In the genomic region with DNA sequence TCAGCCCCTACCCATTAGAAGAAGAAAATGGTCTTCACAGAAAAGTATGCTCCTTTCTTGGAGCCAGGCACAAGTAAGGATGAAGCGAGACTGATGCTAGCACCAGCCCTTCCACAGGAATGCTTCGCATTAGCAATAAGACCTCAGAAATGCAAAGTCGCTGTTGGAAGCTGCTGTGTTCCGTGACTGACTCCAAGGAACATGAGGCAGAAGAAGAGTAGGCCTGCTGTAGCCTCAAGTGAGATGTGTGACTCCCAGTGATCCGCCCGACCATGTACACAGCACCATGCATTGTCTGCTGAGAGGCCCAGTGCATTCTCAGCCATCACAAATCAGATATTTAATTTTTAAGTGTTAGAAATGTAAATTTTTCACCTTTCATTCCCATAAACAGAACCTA, we compare ENCODE assay signal across 25 mouse cellular contexts.
"Had no signal": no experiment of that assay in that cellular context is flagged by ENCODE, and none has a peak within 500 bp of the region (broad histone marks: within the 10 kb centered on the region; RNA-seq: fewer than 3 reads in every experiment).

No protein-coding gene starts in this region.

- DNase-seq: gastrocnemius, adult 2 months; gastrocnemius, postnatal 10 days; gastrocnemius, postnatal 25 days; heart, adult 2 months; heart, postnatal 10 days; heart, postnatal 4 days; kidney, adult 18-20 months; kidney, adult 8-10 months; kidney, postnatal 10 days; kidney, postnatal 25 days; kidney, postnatal 4 days; liver; liver, embryonic 13.5 days had no signal

- H3K27ac ChIP-seq: gastrocnemius, adult 2 months; heart, adult 2 months; heart, embryonic 10.5 days; hindbrain, embryonic 10.5 days; hindbrain, embryonic 12.5 days; hindbrain, embryonic 14.5 days; intestine, embryonic 15.5 days; limb, embryonic 10.5 days; limb, embryonic 12.5 days; liver, embryonic 13.5 days; liver, embryonic 15.5 days had no signal

- ATAC-seq: hindbrain, embryonic 16.5 days; inflammation-experienced regulatory T-cells, adult 6 months; intestine, embryonic 15.5 days; intestine, postnatal 0 days had no signal

- H3K4me3 ChIP-seq: gastrocnemius, adult 2 months; heart, adult 2 months; heart, embryonic 10.5 days; heart, embryonic 12.5 days; hindbrain, embryonic 10.5 days; hindbrain, embryonic 12.5 days; intestine, embryonic 15.5 days; limb, embryonic 10.5 days; limb, embryonic 12.5 days; liver, embryonic 13.5 days; liver, embryonic 15.5 days had no signal
